Mouse (Mus musculus) limb, embryonic 14.5 days (tissue): ENCODE data around the gene Ncam2. TPM values are rescaled to one million over a fixed set of nuclear protein-coding genes. Genes with fewer than 3 reads are reported as not detected.

Source experiments
- ATAC-seq: fragments of 200-750 bp; cut with Nextera tagmentation; 2 replicates; pipeline ENCODE4 v1.8.0; 2017; ENCODE audit warnings: low read depth, moderate number of reproducible peaks, moderate TSS enrichment; ENCODE audit not compliant: low FRiP score
- DNase-seq: peaks from one replicate; pipeline ENCODE4 v3.0.0-alpha.2; 2015; ENCODE audit warnings: low spot score
- H3K27ac ChIP-seq: fragments of 300-500 bp; sonication (generic); replicated peaks from 2 replicates; pipeline ENCODE4 v1.5.1; 2014; ENCODE audit warnings: low read depth, mild to moderate bottlenecking, low read length, moderate library complexity, mixed read lengths
- H3K27me3 ChIP-seq: fragments of 300-500 bp; sonication (generic); 2 replicates; pipeline ENCODE4 v1.6.1; 2014; ENCODE audit warnings: low read length, mixed read lengths; ENCODE audit not compliant: control insufficient read depth, insufficient read depth
- H3K36me3 ChIP-seq: fragments of 300-500 bp; sonication (generic); 2 replicates; pipeline ENCODE4 v1.6.1; 2014; ENCODE audit warnings: mild to moderate bottlenecking, low read length, moderate library complexity, mixed read lengths; ENCODE audit not compliant: control insufficient read depth, insufficient read depth
- H3K4me1 ChIP-seq: fragments of 300-500 bp; sonication (generic); 2 replicates; pipeline ENCODE4 v1.6.1; 2014; ENCODE audit warnings: antibody characterized with exemption, low read length, mixed read lengths; ENCODE audit not compliant: control insufficient read depth, insufficient read depth
- H3K4me2 ChIP-seq: fragments of 300-500 bp; sonication (generic); replicated peaks from 2 replicates; pipeline ENCODE4 v1.6.1; 2014; ENCODE audit warnings: low read depth, mild to moderate bottlenecking, low read length, moderate library complexity; ENCODE audit not compliant: severe bottlenecking
- H3K4me3 ChIP-seq: fragments of 300-500 bp; sonication (generic); replicated peaks from 2 replicates; pipeline ENCODE4 v1.5.1; 2014; ENCODE audit warnings: low read length
- H3K9ac ChIP-seq: fragments of 300-500 bp; sonication (generic); 2 replicates; pipeline ENCODE4 v1.6.1; 2014; ENCODE audit warnings: mild to moderate bottlenecking, low read depth, low read length, moderate library complexity; ENCODE audit not compliant: severe bottlenecking
- H3K9me3 ChIP-seq: fragments of 300-500 bp; sonication (generic); 2 replicates; pipeline ENCODE4 v1.6.1; 2016; ENCODE audit warnings: low read length; ENCODE audit not compliant: control insufficient read depth
- POLR2A ChIP-seq: fragments of 200-500 bp; IDR thresholded peaks from 2 replicates; pipeline ENCODE4 v1.8.0; 2012; ENCODE audit warnings: inconsistent platforms, mild to moderate bottlenecking, moderate library complexity, borderline replicate concordance; ENCODE audit not compliant: insufficient read depth, insufficient read length; ENCODE audit errors: extremely low read depth
- WGBS: fragments of 180-500 bp; shearing (Covaris S2); extraction: QIAGEN DNeasy Blood & Tissue Kit; methylation state at CpG from one replicate; pipeline ENCODE4 v1.1.7; 2014; 5-methylcytosine and 5-hydroxymethylcytosine counted together
- polyA plus RNA-seq, 2 experiments: library from polyadenylated mRNA; depleted of rRNA in 1 of 2; stranded (reverse) in 1 of 2; unstranded in 1 of 2; fragments of >200 nt; fragmentation: Nextera tagmentation in 1 of 2; extraction: Ambion mirVana in 1 of 2; gene quantifications; 2 replicates each; pipeline versions ENCODE4 v1.2.1 to v1.2.3; 2012 to 2014

Gene Ncam2
- polyA plus RNA-seq (2012; rRNA removed) (1.4 and 1.6 TPM in 2 replicates), polyA plus RNA-seq (2014; fragmentation: Nextera tagmentation; extraction: Ambion mirVana) (2.2 and 3.8 TPM in 2 replicates)

- no peak within 1 kb of the TSS for H3K27ac ChIP-seq
Observed at GRCm38 (mm10) chr16:81200201-81201071, at the start of gene Ncam2. Ncam2 (plus strand) TSS chr16:81200697.

GRCm38 (mm10) chr16:81170828-81171227, 29.7 kb upstream of the Ncam2 start:
- H3K36me3 ChIP-seq = no peaks in the 10 kb centered on the region

More at GRCm38 (mm10) chr16:81200201-81201071, at the start of gene Ncam2:
- H3K4me2 ChIP-seq = peak within 1 kb of the TSS; percentile 91
- no peaks in the 10 kb centered on the region for H3K36me3 ChIP-seq
- peak; percentile 84 for ATAC-seq
- no peaks in the 10 kb centered on the region for H3K27me3 ChIP-seq
- TF ChIP-seq POLR2A = no peak
- peak within 1 kb of the TSS; percentile 72 for H3K9ac ChIP-seq
- H3K4me3 ChIP-seq = peak within 1 kb of the TSS; percentile 57
- WGBS = 0% methylated on average over 22 of the region's 70 CpGs
- no peaks in the 10 kb centered on the region for H3K9me3 ChIP-seq
- DNase-seq = peak; percentile 69
- H3K4me1 ChIP-seq = peaks cover 6% of the 10 kb centered on the region; the same call in 1 of the 2 replicates

GRCm38 (mm10) chr16:81175302-81175943, 25.1 kb upstream of the Ncam2 start:
- no peak overlapping the region for H3K4me2 ChIP-seq
- ATAC-seq = no peak
- H3K4me3 ChIP-seq = no peak overlapping the region
- H3K27ac ChIP-seq = no peak overlapping the region
- WGBS = 50% methylated on average over 8 of the region's 8 CpGs
- no peaks in the 10 kb centered on the region for H3K36me3 ChIP-seq
- no peak overlapping the region for H3K9ac ChIP-seq
- no peaks in the 10 kb centered on the region for H3K27me3 ChIP-seq
- peak; percentile 81 for DNase-seq
- no peaks in the 10 kb centered on the region for H3K4me1 ChIP-seq
- no peaks in the 10 kb centered on the region for H3K9me3 ChIP-seq
- no peak for TF ChIP-seq POLR2A

More at GRCm38 (mm10) chr16:81170828-81171227, 29.7 kb upstream of the Ncam2 start:
- DNase-seq (no peak), ATAC-seq (no peak)
- H3K27me3 ChIP-seq = no peaks in the 10 kb centered on the region
- no peak overlapping the region for H3K4me2 ChIP-seq
- no peak overlapping the region for H3K4me3 ChIP-seq
- no peaks in the 10 kb centered on the region for H3K9me3 ChIP-seq
- WGBS = 80% methylated on average over 2 of the region's 2 CpGs
- no peak overlapping the region for H3K27ac ChIP-seq
- H3K9ac ChIP-seq = no peak overlapping the region
- no peaks in the 10 kb centered on the region for H3K4me1 ChIP-seq
- TF ChIP-seq POLR2A = no peak

- DNase-seq (no peak), ATAC-seq (no peak)
- 87% methylated on average over 5 of the region's 5 CpGs for WGBS
- no peak overlapping the region for H3K4me3 ChIP-seq
- no peaks in the 10 kb centered on the region for H3K36me3 ChIP-seq
- H3K27ac ChIP-seq = no peak overlapping the region
- no peak overlapping the region for H3K9ac ChIP-seq
- H3K4me2 ChIP-seq = no peak overlapping the region
- H3K27me3 ChIP-seq = no peaks in the 10 kb centered on the region
- no peak for TF ChIP-seq POLR2A
- no peaks in the 10 kb centered on the region for H3K9me3 ChIP-seq
- no peaks in the 10 kb centered on the region for H3K4me1 ChIP-seq
Observed at GRCm38 (mm10) chr16:81179801-81180200, 20.7 kb upstream of the Ncam2 start.

- Histone ChIP-seq H3K4me2 (no peak overlapping the region), H3K27ac (no peak overlapping the region), H3K9ac (no peak overlapping the region), H3K9me3 (no peaks in the 10 kb centered on the region), H3K27me3 (no peaks in the 10 kb centered on the region), H3K4me3 (no peak overlapping the region), H3K36me3 (no peaks in the 10 kb centered on the region), H3K4me1 (no peaks in the 10 kb centered on the region)
- ATAC-seq (no peak), DNase-seq (no peak)
- TF ChIP-seq POLR2A = no peak
- WGBS = 85% methylated on average over 16 of the region's 16 CpGs
Observed at GRCm38 (mm10) chr16:81187579-81188179, 12.8 kb upstream of the Ncam2 start.
